Mouse (Mus musculus) heart, embryonic 10.5 days (tissue): ENCODE results near the gene Syngr4. TPM values are rescaled to one million over a fixed set of nuclear protein-coding genes. Genes with fewer than 3 reads are reported as not detected.

ENCODE experiments used
- DNase-seq: peaks from one replicate; pipeline ENCODE4 v3.0.0-alpha.2; 2017; ENCODE audit warnings: low spot score
- H3K27ac ChIP-seq: fragments of 300-500 bp; sonication (generic); 2 replicates; pipeline ENCODE4 v1.5.1; 2016; ENCODE audit warnings: mild to moderate bottlenecking
- H3K27me3 ChIP-seq: fragments of 300-500 bp; sonication (generic); 2 replicates; pipeline ENCODE4 v1.6.1; 2016; ENCODE audit warnings: mild to moderate bottlenecking; ENCODE audit not compliant: poor library complexity, insufficient read depth, severe bottlenecking
- H3K36me3 ChIP-seq: fragments of 300-500 bp; sonication (generic); 2 replicates; pipeline ENCODE4 v1.6.1; 2016; ENCODE audit warnings: mild to moderate bottlenecking, moderate library complexity
- H3K4me1 ChIP-seq: fragments of 300-500 bp; sonication (generic); 2 replicates; pipeline ENCODE4 v1.6.1; 2016; ENCODE audit warnings: mild to moderate bottlenecking
- H3K4me3 ChIP-seq: fragments of 300-500 bp; sonication (generic); 2 replicates; pipeline ENCODE4 v1.5.1; 2016; ENCODE audit warnings: mild to moderate bottlenecking, moderate library complexity
- H3K9me3 ChIP-seq: fragments of 300-500 bp; sonication (generic); 2 replicates; pipeline ENCODE4 v1.6.1; 2016; ENCODE audit warnings: mild to moderate bottlenecking, moderate library complexity
- WGBS: fragments of 180-500 bp; shearing (Covaris S2); methylation state at CpG from one replicate; pipeline ENCODE4 v1.1.7; 2016; 5-methylcytosine and 5-hydroxymethylcytosine counted together
- polyA plus RNA-seq: library from polyadenylated mRNA; unstranded; fragments of >200 nt; fragmentation: Nextera tagmentation; extraction: Ambion mirVana; gene quantifications from 2 replicates; pipeline ENCODE4 v1.2.1, GENCODE M21; 2016

Gene Syngr4
- polyA plus RNA-seq, 1 experiment from 2014 or later: 1.5 TPM

GRCm38 (mm10) chr7:45873061-45873947, 23.2 kb downstream of the Syngr4 start:
- Histone ChIP-seq H3K36me3 (peaks cover 44% of the 10 kb centered on the region), H3K27ac (peak overlapping the region; percentile 95), H3K27me3 (peaks cover 39% of the 10 kb centered on the region), H3K4me3 (peak overlapping the region; percentile 88), H3K4me1 (peaks cover 46% of the 10 kb centered on the region), H3K9me3 (no peaks in the 10 kb centered on the region)
- 3% methylated on average over 28 of the region's 28 CpGs for WGBS
- peak; percentile 87 for DNase-seq

- under 1% methylated on average over 18 of the region's 18 CpGs for WGBS
- Histone ChIP-seq H3K27me3 (peaks cover 46% of the 10 kb centered on the region), H3K9me3 (no peaks in the 10 kb centered on the region), H3K4me1 (peaks cover 52% of the 10 kb centered on the region), H3K36me3 (peaks cover 37% of the 10 kb centered on the region), H3K27ac (peak within 1 kb of the TSS; percentile 95), H3K4me3 (peak within 1 kb of the TSS; percentile 88)
- DNase-seq: peak; percentile 95
Measured at GRCm38 (mm10) chr7:45872624-45873023, 23.9 kb downstream of the Syngr4 start, which contains the start of gene Kdelr1. Kdelr1 (plus strand) TSS chr7:45872772.

- H3K27ac ChIP-seq: 0 out of 2 replicates have a peak overlapping the region, but pooled peaks have one; percentile 49
- peaks cover 60% of the 10 kb centered on the region for H3K27me3 ChIP-seq
Measured at GRCm38 (mm10) chr7:45870282-45871058, 26.0 kb downstream of the Syngr4 start.

DNA sequence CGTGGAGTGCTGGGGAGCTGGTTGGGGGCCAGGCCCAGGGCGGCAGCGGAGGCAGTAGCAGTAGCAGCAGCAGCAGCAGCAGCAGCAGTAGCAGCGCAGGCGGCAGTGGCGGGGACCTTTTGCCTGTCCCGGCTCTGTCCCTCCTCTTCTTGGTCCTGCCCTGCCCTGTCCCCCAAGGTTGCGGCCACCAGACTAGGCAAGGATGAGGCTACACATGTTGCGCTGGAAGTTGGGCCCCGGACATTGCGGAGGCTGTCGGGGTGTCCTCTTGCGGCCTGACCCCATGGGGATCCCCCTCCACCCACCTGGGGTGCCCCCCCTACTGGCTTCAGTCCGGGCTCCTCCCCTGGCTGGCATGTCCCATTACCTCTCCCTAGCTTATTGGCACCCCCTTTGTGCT, 26.7 kb downstream of the Syngr4 start:
- 4% methylated on average over 14 of the region's 14 CpGs for WGBS
- Histone ChIP-seq H3K4me3 (peak overlapping the region; percentile 52), H3K27ac (peak overlapping the region; percentile 47; the same call in 1 of the 2 replicates), H3K27me3 (peaks cover 60% of the 10 kb centered on the region), H3K4me1 (peaks cover 67% of the 10 kb centered on the region), H3K9me3 (no peaks in the 10 kb centered on the region), H3K36me3 (peaks cover 8% of the 10 kb centered on the region)
- no peak for DNase-seq

More at GRCm38 (mm10) chr7:45870282-45871058, 26.0 kb downstream of the Syngr4 start:
- WGBS: 2% methylated on average over 30 of the region's 30 CpGs
- H3K9me3 ChIP-seq: no peaks in the 10 kb centered on the region
- peaks cover 71% of the 10 kb centered on the region for H3K4me1 ChIP-seq
- DNase-seq: no peak
- peak overlapping the region; percentile 52 for H3K4me3 ChIP-seq
- H3K36me3 ChIP-seq: peaks cover 15% of the 10 kb centered on the region

DNA sequence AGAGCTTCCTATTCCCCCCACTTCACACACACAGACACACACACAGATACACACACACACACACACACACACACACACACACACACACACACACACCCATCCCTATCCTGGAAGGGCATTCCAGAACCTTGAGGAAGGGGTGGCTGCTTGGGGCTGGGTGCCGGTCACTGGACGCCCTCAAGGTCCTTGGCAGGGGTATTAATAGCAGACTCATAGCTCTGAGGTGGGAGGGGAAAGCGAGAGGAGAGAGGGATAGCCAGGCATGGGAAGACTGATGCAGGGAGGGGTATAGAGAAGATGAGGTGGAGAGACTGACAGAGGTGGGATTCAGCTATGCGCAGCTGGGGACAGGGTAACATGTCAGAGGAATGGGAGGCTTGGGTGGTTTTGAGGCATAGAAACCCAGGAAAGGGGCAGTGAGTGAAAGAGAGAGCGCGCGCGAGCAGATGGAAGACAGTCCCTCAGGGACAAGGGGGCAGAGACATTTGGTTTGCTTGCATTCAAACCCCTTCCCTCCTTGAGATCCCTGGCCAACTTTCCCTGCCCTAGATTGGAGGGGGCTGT, 27.3 kb downstream of the Syngr4 start:
- no peak for DNase-seq
- peaks cover 61% of the 10 kb centered on the region for H3K4me1 ChIP-seq
- no peaks in the 10 kb centered on the region for H3K9me3 ChIP-seq
- peak overlapping the region; percentile 52 for H3K4me3 ChIP-seq
- peaks cover 60% of the 10 kb centered on the region for H3K27me3 ChIP-seq
- H3K36me3 ChIP-seq: peaks cover 2% of the 10 kb centered on the region
- WGBS: 17% methylated on average over 8 of the region's 8 CpGs
- peak overlapping the region; percentile 49 for H3K27ac ChIP-seq

GRCm38 (mm10) chr7:45867871-45868270, 28.6 kb downstream of the Syngr4 start:
- peak overlapping the region; percentile 82 for H3K4me3 ChIP-seq
- H3K27ac ChIP-seq: no peak overlapping the region
- peaks cover 53% of the 10 kb centered on the region for H3K4me1 ChIP-seq
- peaks cover 71% of the 10 kb centered on the region for H3K27me3 ChIP-seq
- no peaks in the 10 kb centered on the region for H3K9me3 ChIP-seq
- WGBS: 30% methylated on average over 2 of the region's 2 CpGs
- H3K36me3 ChIP-seq: no peaks in the 10 kb centered on the region
- no peak for DNase-seq

DNA sequence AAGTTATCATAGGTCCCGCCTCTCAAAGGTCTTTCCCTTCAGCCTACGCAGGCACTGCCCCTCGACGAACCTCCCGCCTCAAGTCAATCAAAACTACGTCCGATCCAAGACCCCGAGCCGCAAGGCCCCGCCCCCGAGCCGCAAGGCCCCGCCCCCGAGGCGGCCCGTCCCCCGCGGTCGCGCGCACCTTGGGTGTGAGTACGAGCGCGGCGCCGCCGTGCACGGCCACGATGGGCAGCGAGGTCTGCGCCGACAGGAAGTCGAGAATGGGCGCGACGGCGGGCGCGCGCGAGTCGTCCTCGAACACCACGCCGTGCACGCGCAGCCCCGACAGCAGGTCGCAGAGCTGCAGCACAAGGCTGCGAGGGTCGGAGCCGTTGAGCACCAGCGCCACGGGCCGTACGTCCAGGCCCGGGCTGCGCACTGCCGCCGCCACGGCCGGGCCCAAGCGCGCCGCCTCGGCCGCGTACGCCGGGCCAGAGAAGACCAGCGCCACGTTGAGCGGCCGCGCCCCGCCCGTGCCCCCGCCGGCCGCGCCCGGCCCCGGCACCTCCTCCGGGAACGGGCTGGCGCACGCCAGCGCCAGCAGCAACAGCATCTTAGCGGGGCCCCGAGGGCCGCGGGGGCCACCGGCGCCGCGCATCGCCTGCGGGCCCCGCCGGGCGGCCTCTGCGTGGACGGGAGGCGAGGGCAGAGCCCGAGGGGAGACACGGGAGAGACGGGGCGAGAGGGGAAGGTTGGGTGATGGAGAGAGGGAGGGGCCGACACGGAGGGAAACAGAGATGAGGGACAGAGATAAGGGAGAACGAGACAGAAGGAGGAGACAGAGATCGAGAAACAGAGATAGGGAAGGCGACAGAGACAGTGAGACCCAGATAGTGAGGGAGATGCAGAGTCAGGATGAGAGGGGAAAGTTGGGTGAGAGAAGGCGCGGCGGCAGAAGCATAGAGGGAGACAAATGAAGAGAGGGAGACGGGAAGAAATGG, 30.3 kb downstream of the Syngr4 start:
- Histone ChIP-seq H3K27ac (peak overlapping the region; percentile 93), H3K9me3 (no peaks in the 10 kb centered on the region), H3K4me3 (peak overlapping the region; percentile 82), H3K4me1 (peaks cover 53% of the 10 kb centered on the region), H3K36me3 (no peaks in the 10 kb centered on the region), H3K27me3 (peaks cover 77% of the 10 kb centered on the region)
- WGBS: 1% methylated on average over 117 of the region's 117 CpGs
- DNase-seq: peak; percentile 95

GRCm38 (mm10) chr7:45864435-45864834, 32.1 kb downstream of the Syngr4 start:
- Histone ChIP-seq H3K4me1 (peaks cover 37% of the 10 kb centered on the region), H3K4me3 (no peak overlapping the region), H3K27me3 (peaks cover 77% of the 10 kb centered on the region), H3K27ac (no peak overlapping the region), H3K9me3 (no peaks in the 10 kb centered on the region), H3K36me3 (no peaks in the 10 kb centered on the region)
- no peak for DNase-seq
- WGBS: 61% methylated on average over 3 of the region's 3 CpGs

DNA sequence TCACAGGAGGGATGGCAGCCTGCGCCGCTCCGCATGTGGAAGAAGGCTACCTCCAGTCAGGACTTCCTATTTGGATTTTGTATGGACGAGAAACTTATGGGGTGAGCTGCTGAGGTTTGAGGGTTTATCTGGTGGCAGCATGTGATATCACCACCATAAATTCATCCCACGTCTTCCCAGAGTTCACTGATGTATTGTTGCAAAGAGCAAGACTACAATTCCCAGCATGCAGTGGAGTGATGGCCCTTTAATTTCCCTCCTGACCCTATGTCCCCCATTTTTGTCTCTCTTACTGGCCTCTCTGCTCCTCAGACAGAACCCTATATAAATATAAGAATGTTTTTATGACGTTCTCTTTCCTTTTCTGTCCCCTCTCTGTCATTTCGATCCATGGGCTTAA, 33.7 kb downstream of the Syngr4 start:
- whole genome bisulfite sequencing: 82% methylated on average over 7 of the region's 7 CpGs
- H3K9me3 ChIP-seq: no peaks in the 10 kb centered on the region
- no peak overlapping the region for H3K4me3 ChIP-seq
- no peak for DNase-seq
- peaks cover 77% of the 10 kb centered on the region for H3K27me3 ChIP-seq
- peaks cover 25% of the 10 kb centered on the region for H3K4me1 ChIP-seq
- no peak overlapping the region for H3K27ac ChIP-seq
- no peaks in the 10 kb centered on the region for H3K36me3 ChIP-seq

- H3K4me1 ChIP-seq: peaks cover 19% of the 10 kb centered on the region
- H3K27me3 ChIP-seq: peaks cover 98% of the 10 kb centered on the region
- no peaks in the 10 kb centered on the region for H3K9me3 ChIP-seq
- WGBS: 53% methylated on average over 4 of the region's 4 CpGs
- DNase-seq: no peak
- no peak overlapping the region for H3K4me3 ChIP-seq
- no peak overlapping the region for H3K27ac ChIP-seq
- H3K36me3 ChIP-seq: no peaks in the 10 kb centered on the region
Measured at GRCm38 (mm10) chr7:45859008-45859407, 37.5 kb downstream of the Syngr4 start.

DNA sequence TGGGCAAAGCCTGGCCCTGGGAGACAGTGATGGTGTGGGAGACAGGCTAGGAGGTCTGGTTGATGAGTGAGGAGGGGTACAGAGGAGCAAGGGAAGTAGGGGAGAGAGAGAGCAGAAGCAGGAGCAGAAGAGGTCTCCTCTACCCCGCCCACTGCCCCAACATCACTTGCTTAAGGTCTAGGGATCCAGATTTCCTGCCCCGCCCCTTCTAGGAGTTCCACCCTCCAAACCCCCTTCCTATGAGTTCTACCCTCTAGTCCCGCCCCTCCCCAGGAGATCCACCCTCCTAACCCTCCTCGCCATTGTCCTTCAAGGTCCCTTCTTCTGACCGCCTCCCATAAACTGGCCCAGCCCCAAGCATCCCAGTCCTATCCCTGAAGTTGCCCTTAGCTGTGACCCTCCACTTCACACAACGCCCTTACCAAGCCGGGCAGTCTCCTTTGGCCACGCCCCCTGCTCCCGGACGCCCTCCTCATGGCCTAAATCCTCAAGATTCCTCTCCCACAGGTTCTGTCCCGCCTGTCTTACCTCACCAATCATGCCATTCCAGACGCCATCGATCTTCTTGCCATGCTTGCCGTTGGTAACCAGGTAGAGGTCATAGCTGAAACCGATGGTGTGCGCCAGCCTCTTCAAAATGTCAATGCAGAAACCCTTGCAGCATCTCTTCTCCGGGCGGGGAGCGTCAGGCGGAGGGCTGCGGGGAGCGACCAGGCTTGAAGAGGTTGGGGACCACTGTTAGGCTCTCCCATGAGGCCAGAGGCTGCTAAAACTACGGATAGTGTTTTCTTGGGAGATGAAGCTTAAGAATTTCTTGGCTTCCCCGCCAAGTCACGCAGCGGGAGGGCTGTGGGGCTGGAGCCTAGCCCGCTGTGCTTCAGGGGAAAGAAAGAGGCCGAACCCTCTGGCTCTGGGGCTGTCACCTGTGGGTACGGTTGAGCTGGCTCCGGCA, 39.3 kb downstream of the Syngr4 start:
- Histone ChIP-seq H3K27ac (0 out of 2 replicates have a peak overlapping the region, but pooled peaks have one; percentile 22), H3K9me3 (no peaks in the 10 kb centered on the region), H3K27me3 (peaks cover 95% of the 10 kb centered on the region), H3K4me1 (peaks cover 19% of the 10 kb centered on the region), H3K4me3 (peak overlapping the region; percentile 55), H3K36me3 (no peaks in the 10 kb centered on the region)
- 1% methylated on average over 29 of the region's 30 CpGs for WGBS
- DNase-seq: no peak
